Mouse (Mus musculus) liver, embryonic 14.5 days (tissue): Measurements from ENCODE around the gene Elk3.

Experiments used
- CTCF ChIP-seq: IDR thresholded peaks from 2 replicates; pipeline ENCODE4 v1.5.1; 2016; ENCODE audit warnings: antibody characterized with exemption, low read depth, control low read depth
- EP300 ChIP-seq: IDR thresholded peaks from 2 replicates; pipeline ENCODE4 v1.6.1; 2016; ENCODE audit warnings: antibody characterized with exemption, low read depth

DNA sequence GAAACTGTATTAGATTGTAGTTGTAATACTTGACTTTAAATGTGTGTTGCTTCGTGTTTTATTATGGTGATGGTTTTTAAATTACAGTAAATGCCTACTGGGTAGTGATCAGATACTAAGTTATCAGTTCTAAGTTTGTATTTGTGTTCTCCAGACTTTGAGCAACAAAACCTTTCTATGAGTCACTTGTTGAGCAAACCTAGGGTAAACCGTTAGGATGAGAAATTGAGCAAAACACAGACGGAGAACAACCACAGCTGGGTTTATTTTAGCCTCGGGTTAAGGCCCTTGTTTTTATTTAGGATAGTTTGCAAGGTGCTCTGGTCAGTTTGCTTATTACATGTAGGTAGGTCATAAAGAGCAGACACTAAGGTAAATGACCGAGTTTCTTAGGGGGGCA, 103.8 kb downstream of the Elk3 start:
- TF ChIP-seq EP300 (no peak), CTCF (no peak)
